Mouse (Mus musculus) neural tube, embryonic 15.5 days (tissue): ENCODE measurements around the gene Dlst. TPM values are rescaled to one million over a fixed set of nuclear protein-coding genes. Genes with fewer than 3 reads are reported as not detected.

Experiments used
- ATAC-seq: fragments of 200-750 bp; cut with Nextera tagmentation; 2 replicates; pipeline ENCODE4 v1.8.0; 2017; ENCODE audit warnings: mild to moderate bottlenecking, moderate TSS enrichment, moderate library complexity; ENCODE audit not compliant: low FRiP score
- H3K27ac ChIP-seq: fragments of 300-500 bp; sonication (generic); replicated peaks from 2 replicates; pipeline ENCODE4 v1.5.1; 2015; ENCODE audit warnings: mild to moderate bottlenecking, inconsistent platforms
- H3K27me3 ChIP-seq: fragments of 300-500 bp; sonication (generic); replicated peaks from 2 replicates; pipeline ENCODE4 v1.6.1; 2015; ENCODE audit warnings: inconsistent platforms
- H3K36me3 ChIP-seq: fragments of 300-500 bp; sonication (generic); 2 replicates; pipeline ENCODE4 v1.6.1; 2015; ENCODE audit warnings: inconsistent platforms
- H3K4me1 ChIP-seq: fragments of 300-500 bp; sonication (generic); 2 replicates; pipeline ENCODE4 v1.6.1; 2015; ENCODE audit warnings: inconsistent platforms
- H3K4me2 ChIP-seq: fragments of 300-500 bp; sonication (generic); 2 replicates; pipeline ENCODE4 v1.6.1; 2015; ENCODE audit warnings: inconsistent platforms, mild to moderate bottlenecking, moderate library complexity
- H3K4me3 ChIP-seq: fragments of 300-500 bp; sonication (generic); replicated peaks from 2 replicates; pipeline ENCODE4 v1.5.1; 2015; ENCODE audit warnings: mild to moderate bottlenecking, inconsistent platforms
- H3K9ac ChIP-seq: fragments of 300-500 bp; sonication (generic); replicated peaks from 2 replicates; pipeline ENCODE4 v1.6.1; 2015; ENCODE audit warnings: mild to moderate bottlenecking, inconsistent platforms
- H3K9me3 ChIP-seq: fragments of 300-500 bp; sonication (generic); replicated peaks from 2 replicates; pipeline ENCODE4 v1.6.1; 2016; ENCODE audit warnings: inconsistent platforms
- WGBS: fragments of 180-500 bp; shearing (Covaris S2); methylation state at CpG from one replicate; pipeline ENCODE4 v1.1.7; 2015; ENCODE audit warnings: mixed read lengths; 5-methylcytosine and 5-hydroxymethylcytosine counted together
- polyA plus RNA-seq: library from polyadenylated mRNA; unstranded; fragments of >200 nt; fragmentation: Nextera tagmentation; extraction: Ambion mirVana; gene quantifications from 2 replicates; pipeline ENCODE4 v1.2.1, GENCODE M21; 2015

Dlst gene
- polyA plus RNA-seq, 1 experiment from 2014 or later = 117 TPM

DNA sequence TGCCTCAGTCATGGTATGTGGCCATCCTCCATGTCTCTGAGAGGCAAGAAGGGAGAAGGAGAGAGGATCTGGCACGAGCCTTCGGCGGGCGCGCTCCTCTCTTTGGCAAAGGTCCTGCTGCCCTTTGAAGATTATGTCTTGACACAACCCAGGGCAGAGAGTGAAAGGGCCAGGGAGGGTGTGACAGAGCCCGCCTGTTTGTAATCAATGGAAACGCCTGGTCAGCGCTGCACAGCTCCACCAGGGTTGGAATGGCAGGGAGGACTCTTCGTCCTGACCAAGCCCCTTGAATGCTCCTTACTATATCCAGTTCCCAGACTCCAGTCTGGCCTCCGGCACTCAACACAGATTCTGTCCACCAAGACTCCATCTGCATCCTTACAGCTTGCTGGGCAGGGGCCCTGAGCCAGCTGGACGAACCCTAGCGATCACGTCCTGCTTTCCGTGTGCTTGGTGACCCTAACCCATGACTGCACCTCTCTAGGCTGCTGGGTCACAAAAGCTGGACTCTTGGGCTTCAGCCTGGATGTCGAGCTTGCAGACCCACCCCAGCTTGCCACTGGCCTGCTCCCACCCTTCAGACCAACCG, 64.5 kb downstream of the Dlst start:
- H3K27me3 ChIP-seq = peaks cover 15% of the 10 kb centered on the region
- H3K4me2 ChIP-seq = peak overlapping the region; percentile 75
- peaks cover 43% of the 10 kb centered on the region for H3K4me1 ChIP-seq
- H3K27ac ChIP-seq = peak overlapping the region; percentile 54
- WGBS = 61% methylated on average over 16 of the region's 16 CpGs
- peak overlapping the region; percentile 35 for H3K4me3 ChIP-seq
- no peaks in the 10 kb centered on the region for H3K36me3 ChIP-seq
- no peak overlapping the region for H3K9ac ChIP-seq
- no peak; the same call in 1 of the 2 replicates for ATAC-seq
- no peaks in the 10 kb centered on the region for H3K9me3 ChIP-seq

DNA sequence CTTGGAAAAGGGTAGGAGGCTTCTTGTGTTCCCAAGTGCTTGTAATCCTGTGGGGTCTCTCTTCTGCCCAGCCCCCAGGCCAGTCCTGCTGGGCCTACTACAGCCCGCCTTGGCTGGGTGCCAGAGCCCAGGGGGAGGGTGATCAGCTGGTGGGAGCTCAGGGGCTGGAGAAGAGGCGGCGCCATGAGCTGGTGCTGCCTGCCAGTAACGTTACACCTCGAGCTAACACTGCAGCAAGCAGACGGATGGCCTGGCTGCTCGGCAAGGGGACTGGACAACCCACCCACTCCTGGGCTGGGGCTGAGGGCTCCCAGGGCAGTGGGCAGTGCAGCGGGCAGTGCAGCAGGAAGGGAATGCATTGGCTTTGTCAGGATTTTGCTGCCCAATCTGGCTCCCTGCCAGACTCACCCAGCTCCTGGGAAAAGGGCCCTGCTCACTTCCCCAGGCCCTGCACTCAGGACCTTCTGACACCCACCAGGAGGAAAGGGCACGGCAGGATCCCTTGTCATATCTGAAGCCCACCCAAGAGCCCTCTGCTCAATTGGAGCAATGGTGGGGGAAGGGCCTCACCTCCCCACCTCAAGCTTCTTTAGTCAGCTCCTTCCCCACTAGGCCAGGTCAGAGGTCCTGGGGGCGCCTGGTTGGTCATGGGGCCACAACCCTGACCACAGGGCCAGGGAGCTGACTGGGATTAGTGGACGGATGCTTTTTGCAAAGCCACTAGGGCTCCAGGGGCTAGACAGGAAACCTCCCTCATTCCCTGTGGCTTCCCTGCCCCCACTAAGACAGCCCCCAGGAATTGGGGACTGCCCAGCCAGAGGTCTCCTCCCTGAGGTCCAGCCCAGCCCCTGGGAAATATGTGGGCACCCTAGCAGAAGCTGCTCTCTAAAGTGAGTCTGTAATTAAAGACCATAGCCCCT, 65.6 kb downstream of the Dlst start:
- peak; percentile 77; the same call in 1 of the 2 replicates for ATAC-seq
- Histone ChIP-seq H3K9ac (peak overlapping the region; percentile 32; the same call in 1 of the 2 replicates), H3K9me3 (no peaks in the 10 kb centered on the region), H3K4me3 (peak overlapping the region; percentile 35), H3K27me3 (peaks cover 17% of the 10 kb centered on the region), H3K4me2 (peak overlapping the region; percentile 75), H3K36me3 (no peaks in the 10 kb centered on the region), H3K4me1 (peaks cover 34% of the 10 kb centered on the region), H3K27ac (peak overlapping the region; percentile 54)
- WGBS = 20% methylated on average over 11 of the region's 11 CpGs

- peak overlapping the region; percentile 75 for H3K4me2 ChIP-seq
- WGBS = 5% methylated on average over 32 of the region's 32 CpGs
- peak overlapping the region; percentile 32; the same call in 1 of the 2 replicates for H3K9ac ChIP-seq
- peak overlapping the region; percentile 35 for H3K4me3 ChIP-seq
- no peaks in the 10 kb centered on the region for H3K36me3 ChIP-seq
- no peaks in the 10 kb centered on the region for H3K9me3 ChIP-seq
- H3K27ac ChIP-seq = no peak overlapping the region
- peaks cover 42% of the 10 kb centered on the region for H3K4me1 ChIP-seq
- ATAC-seq = no peak
- peaks cover 17% of the 10 kb centered on the region for H3K27me3 ChIP-seq
These were observed 66.4 kb downstream of the Dlst start for GRCm38 (mm10) chr12:85176846-85177523.

- WGBS = 75% methylated on average over 10 of the region's 10 CpGs
- peak within 1 kb of the TSS; percentile 32; the same call in 1 of the 2 replicates for H3K9ac ChIP-seq
- no peaks in the 10 kb centered on the region for H3K36me3 ChIP-seq
- peaks cover 20% of the 10 kb centered on the region for H3K27me3 ChIP-seq
- peak within 1 kb of the TSS; percentile 35 for H3K4me3 ChIP-seq
- H3K4me2 ChIP-seq = peak within 1 kb of the TSS; percentile 75
- no peak for ATAC-seq
- H3K4me1 ChIP-seq = peaks cover 49% of the 10 kb centered on the region
- no peaks in the 10 kb centered on the region for H3K9me3 ChIP-seq
- H3K27ac ChIP-seq = no peak within 1 kb of the TSS
These were observed 67.2 kb downstream of the Dlst start, which contains the start of gene Pgf for GRCm38 (mm10) chr12:85177740-85178239. Pgf (minus strand) TSS chr12:85177790.

GRCm38 (mm10) chr12:85178294-85178693, 67.7 kb downstream of the Dlst start:
- H3K4me1 ChIP-seq = peaks cover 52% of the 10 kb centered on the region
- 86% methylated on average over 2 of the region's 2 CpGs for WGBS
- H3K27me3 ChIP-seq = peaks cover 20% of the 10 kb centered on the region
- ATAC-seq = no peak
- no peaks in the 10 kb centered on the region for H3K36me3 ChIP-seq
- no peak overlapping the region for H3K4me2 ChIP-seq
- no peak overlapping the region for H3K4me3 ChIP-seq
- H3K9ac ChIP-seq = no peak overlapping the region
- H3K9me3 ChIP-seq = no peaks in the 10 kb centered on the region
- no peak overlapping the region for H3K27ac ChIP-seq

DNA sequence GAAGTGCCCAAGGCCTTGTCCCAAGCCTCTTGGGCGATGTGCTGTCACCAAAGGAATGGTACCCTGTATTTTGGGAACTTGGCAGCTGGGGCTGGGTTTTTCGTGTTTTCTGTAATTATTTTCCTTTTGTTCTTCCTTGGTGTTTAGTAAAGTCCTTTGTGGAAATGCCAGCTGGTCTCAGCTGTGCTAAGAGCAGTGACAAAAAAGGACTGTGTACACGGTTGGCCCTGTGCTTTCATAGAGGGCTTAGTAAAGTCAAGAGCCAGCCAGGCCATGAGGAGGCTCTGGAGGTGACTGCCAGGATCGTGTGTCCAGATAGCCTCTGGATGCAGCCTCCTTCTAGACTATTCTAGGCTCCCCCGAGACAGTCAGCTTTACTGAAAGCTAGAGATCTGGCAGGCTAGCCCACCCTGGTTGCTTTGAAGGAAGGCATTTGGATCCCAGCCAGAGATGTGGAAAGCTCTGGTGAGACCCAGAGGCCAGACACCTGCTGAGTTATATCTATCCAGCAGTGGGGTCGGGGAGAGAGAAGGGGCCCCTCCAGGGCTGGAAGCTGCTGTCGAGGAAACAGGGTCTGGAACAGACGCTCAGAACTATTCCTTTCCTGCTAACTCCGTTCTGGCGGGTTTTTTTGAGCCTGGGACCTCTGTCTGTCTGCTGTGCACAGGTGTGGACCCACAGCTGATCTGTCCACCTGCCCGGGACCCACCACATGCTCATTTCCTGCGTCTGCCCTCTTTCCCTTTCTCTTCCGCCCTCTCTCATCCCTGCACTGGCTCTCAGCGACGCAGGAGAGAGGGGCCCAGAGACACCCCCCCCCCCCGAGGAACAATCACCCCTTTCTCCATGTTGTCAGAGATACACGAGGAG, 71.1 kb downstream of the Dlst start:
- H3K27ac ChIP-seq = no peak overlapping the region

GRCm38 (mm10) chr12:85182345-85182643, 71.7 kb downstream of the Dlst start:
- Histone ChIP-seq H3K4me3 (no peak overlapping the region), H3K9ac (no peak overlapping the region), H3K27ac (no peak overlapping the region), H3K4me1 (peaks cover 22% of the 10 kb centered on the region), H3K27me3 (peaks cover 23% of the 10 kb centered on the region), H3K9me3 (no peaks in the 10 kb centered on the region), H3K4me2 (0 out of 2 replicates have a peak overlapping the region, but pooled peaks have one; percentile 3), H3K36me3 (no peaks in the 10 kb centered on the region)
- 10% methylated on average over 8 of the region's 8 CpGs for WGBS
- ATAC-seq = peak; percentile 14; the same call in 1 of the 2 replicates

More for the DNA sequence above, 71.1 kb downstream of the Dlst start:
- H3K4me1 ChIP-seq = peaks cover 28% of the 10 kb centered on the region
- no peaks in the 10 kb centered on the region for H3K36me3 ChIP-seq
- 16% methylated on average over 17 of the region's 17 CpGs for WGBS
- H3K9ac ChIP-seq = no peak overlapping the region
- no peaks in the 10 kb centered on the region for H3K9me3 ChIP-seq
- 0 out of 2 replicates have a peak overlapping the region, but pooled peaks have one; percentile 3 for H3K4me2 ChIP-seq
- ATAC-seq = no peak; the same call in 1 of the 2 replicates
- H3K27me3 ChIP-seq = peaks cover 24% of the 10 kb centered on the region
- no peak overlapping the region for H3K4me3 ChIP-seq

GRCm38 (mm10) chr12:85182898-85183297, 72.3 kb downstream of the Dlst start:
- Histone ChIP-seq H3K4me2 (no peak overlapping the region), H3K4me1 (peaks cover 18% of the 10 kb centered on the region), H3K27ac (no peak overlapping the region), H3K4me3 (no peak overlapping the region), H3K9me3 (no peaks in the 10 kb centered on the region), H3K27me3 (peaks cover 17% of the 10 kb centered on the region), H3K9ac (no peak overlapping the region), H3K36me3 (no peaks in the 10 kb centered on the region)
- WGBS = 72% methylated on average over 5 of the region's 5 CpGs
- ATAC-seq = no peak

- Histone ChIP-seq H3K4me3 (no peak overlapping the region), H3K27me3 (peaks cover 10% of the 10 kb centered on the region), H3K9me3 (no peaks in the 10 kb centered on the region), H3K4me1 (peaks cover 18% of the 10 kb centered on the region), H3K4me2 (no peak overlapping the region), H3K36me3 (no peaks in the 10 kb centered on the region), H3K9ac (no peak overlapping the region), H3K27ac (no peak overlapping the region)
- no peak for ATAC-seq
- 71% methylated on average over 5 of the region's 5 CpGs for WGBS
These were observed 73.5 kb downstream of the Dlst start for GRCm38 (mm10) chr12:85184118-85184517.
